Mouse (Mus musculus) brain, embryonic 14.5 days (tissue): ENCODE measurements around the gene Papln.

Experiments
- CTCF ChIP-seq: fragments of 200-500 bp; IDR thresholded peaks from 2 replicates; pipeline ENCODE4 v1.5.1; 2012; ENCODE audit warnings: inconsistent platforms, mild to moderate bottlenecking, moderate library complexity, borderline replicate concordance; ENCODE audit not compliant: insufficient read depth, insufficient read length; ENCODE audit errors: extremely low read depth
- POLR2A ChIP-seq: fragments of 200-500 bp; IDR thresholded peaks from 2 replicates; pipeline ENCODE4 v1.6.1; 2012; ENCODE audit warnings: mild to moderate bottlenecking, inconsistent platforms, borderline replicate concordance; ENCODE audit not compliant: poor library complexity, insufficient read depth, insufficient read length, severe bottlenecking; ENCODE audit errors: extremely low read depth

- TF ChIP-seq CTCF (no peak), POLR2A (no peak)
These were observed at the start of gene Papln for GRCm38 (mm10) chr12:83763311-83764043.
